Mouse (Mus musculus) stomach, postnatal 0 days (tissue): ENCODE data around the gene Treml4. TPM values are rescaled to one million over a fixed set of nuclear protein-coding genes. Genes with fewer than 3 reads are reported as not detected.

ENCODE experiments used
- ATAC-seq: fragments of 200-750 bp; cut with Nextera tagmentation; 2 replicates; pipeline ENCODE4 v1.8.0; 2017; ENCODE audit not compliant: low FRiP score, low TSS enrichment
- DNase-seq: peaks from one replicate; pipeline ENCODE4 v3.0.0-alpha.2; 2016; ENCODE audit warnings: low spot score
- H3K27ac ChIP-seq: fragments of 300-500 bp; sonication (generic); replicated peaks from 2 replicates; pipeline ENCODE4 v1.5.1; 2014; ENCODE audit warnings: mild to moderate bottlenecking, control low read depth
- H3K27me3 ChIP-seq: fragments of 300-500 bp; sonication (generic); 2 replicates; pipeline ENCODE4 v1.6.1; 2014; ENCODE audit warnings: low read length; ENCODE audit not compliant: control insufficient read depth, insufficient read depth
- H3K36me3 ChIP-seq: fragments of 300-500 bp; sonication (generic); 2 replicates; pipeline ENCODE4 v1.6.1; 2014; ENCODE audit warnings: low read length, mixed read lengths; ENCODE audit not compliant: control insufficient read depth, insufficient read depth
- H3K4me1 ChIP-seq: fragments of 300-500 bp; sonication (generic); replicated peaks from 2 replicates; pipeline ENCODE4 v1.6.1; 2014; ENCODE audit warnings: antibody characterized with exemption; ENCODE audit not compliant: control insufficient read depth, insufficient read depth
- H3K4me2 ChIP-seq: fragments of 300-500 bp; sonication (generic); replicated peaks from 2 replicates; pipeline ENCODE4 v1.6.1; 2014; ENCODE audit warnings: low read depth, mild to moderate bottlenecking, control low read depth, moderate library complexity
- H3K4me3 ChIP-seq: fragments of 300-500 bp; sonication (generic); 2 replicates; pipeline ENCODE4 v1.5.1; 2014; ENCODE audit warnings: low read depth, low read length, control low read depth
- H3K9ac ChIP-seq: fragments of 300-500 bp; sonication (generic); 2 replicates; pipeline ENCODE4 v1.6.1; 2014; ENCODE audit warnings: mild to moderate bottlenecking, low read length, control low read depth, mixed read lengths
- H3K9me3 ChIP-seq: fragments of 300-500 bp; sonication (generic); 2 replicates; pipeline ENCODE4 v1.6.1; 2016; ENCODE audit warnings: low read length; ENCODE audit not compliant: control insufficient read depth
- CTCF ChIP-seq: IDR thresholded peaks from 2 replicates; pipeline ENCODE4 v1.5.1; 2016; ENCODE audit warnings: antibody characterized with exemption, low read depth, mild to moderate bottlenecking, moderate library complexity
- EP300 ChIP-seq: optimal IDR thresholded peaks from 2 replicates; pipeline ENCODE3; 2016; ENCODE audit warnings: antibody characterized with exemption
- WGBS: fragments of 180-500 bp; shearing (Covaris S2); extraction: QIAGEN DNeasy Blood & Tissue Kit; methylation state at CpG from one replicate; pipeline ENCODE4 v1.1.7; 2014; 5-methylcytosine and 5-hydroxymethylcytosine counted together
- polyA plus RNA-seq: library from polyadenylated mRNA; unstranded; fragments of >200 nt; fragmentation: Nextera tagmentation; extraction: Ambion mirVana; gene quantifications from 2 replicates; pipeline ENCODE4 v1.2.1, GENCODE M21; 2015

Treml4 gene
- polyA plus RNA-seq, 1 experiment from 2014 or later: 0.24 TPM

DNA sequence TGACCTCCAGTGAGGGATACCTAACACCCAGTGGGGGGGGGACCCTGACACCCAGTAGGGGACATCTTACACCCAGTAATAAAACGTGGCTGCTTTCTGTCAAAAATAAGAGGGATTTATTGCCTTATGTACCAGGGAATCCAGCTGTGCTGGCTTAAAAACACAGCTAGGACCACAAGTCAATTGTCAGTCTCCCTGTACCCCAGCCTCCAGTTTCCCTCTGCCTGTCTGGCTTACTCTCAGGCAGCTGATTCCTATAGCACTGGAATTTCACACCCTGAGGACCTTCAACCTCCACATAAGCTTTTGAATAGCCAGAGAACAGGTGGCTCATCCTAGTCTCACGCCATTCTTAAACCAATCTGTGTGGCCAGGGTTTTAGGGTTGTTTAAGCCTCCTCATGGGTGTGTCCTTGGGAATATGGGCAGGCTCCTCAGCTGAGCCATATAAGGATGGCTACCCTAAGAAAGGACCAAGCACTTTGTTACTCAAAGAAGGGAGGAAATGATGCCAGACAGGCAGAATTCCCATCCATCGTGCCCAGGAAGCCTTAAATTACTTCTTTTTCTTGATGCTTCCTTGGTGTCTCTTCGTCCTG, 28.2 kb upstream of the Treml4 start:
- Histone ChIP-seq H3K4me3 (no peak overlapping the region), H3K4me2 (no peak overlapping the region), H3K27me3 (no peaks in the 10 kb centered on the region), H3K9ac (no peak overlapping the region), H3K36me3 (no peaks in the 10 kb centered on the region), H3K27ac (no peak overlapping the region), H3K4me1 (no peaks in the 10 kb centered on the region), H3K9me3 (no peaks in the 10 kb centered on the region)
- 48% methylated on average over 4 of the region's 4 CpGs for WGBS
- TF ChIP-seq CTCF: no peak
- DNase-seq (no peak), ATAC-seq (no peak)

DNA sequence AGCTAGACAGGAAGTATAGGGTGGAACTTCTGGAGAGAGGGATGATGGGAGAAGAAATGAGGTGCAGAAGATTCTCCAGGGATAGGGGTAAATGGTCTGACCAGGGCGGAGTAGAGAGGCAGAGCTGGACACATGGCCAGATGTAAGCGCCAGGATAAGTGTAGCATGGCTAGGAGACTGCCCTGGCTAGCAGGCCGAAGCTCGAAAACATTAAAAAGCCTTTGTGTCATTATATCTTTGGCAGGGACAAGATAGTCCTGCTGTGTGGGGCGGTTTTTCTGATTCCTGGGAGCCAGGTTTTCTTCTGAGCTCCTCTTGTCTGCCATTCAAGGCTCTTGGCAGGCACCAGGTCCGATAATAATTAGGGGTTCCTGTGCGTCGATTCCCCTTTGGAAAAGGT, 26.5 kb upstream of the Treml4 start:
- 95% methylated on average over 8 of the region's 8 CpGs for whole genome bisulfite sequencing
- ATAC-seq (no peak), DNase-seq (no peak)
- H3K36me3 ChIP-seq: no peaks in the 10 kb centered on the region
- no peaks in the 10 kb centered on the region for H3K4me1 ChIP-seq
- no peak overlapping the region for H3K27ac ChIP-seq
- H3K9me3 ChIP-seq: no peaks in the 10 kb centered on the region
- H3K9ac ChIP-seq: no peak overlapping the region
- TF ChIP-seq EP300 (no peak), CTCF (no peak)
- no peaks in the 10 kb centered on the region for H3K27me3 ChIP-seq
- H3K4me2 ChIP-seq: no peak overlapping the region
- no peak overlapping the region for H3K4me3 ChIP-seq

DNA sequence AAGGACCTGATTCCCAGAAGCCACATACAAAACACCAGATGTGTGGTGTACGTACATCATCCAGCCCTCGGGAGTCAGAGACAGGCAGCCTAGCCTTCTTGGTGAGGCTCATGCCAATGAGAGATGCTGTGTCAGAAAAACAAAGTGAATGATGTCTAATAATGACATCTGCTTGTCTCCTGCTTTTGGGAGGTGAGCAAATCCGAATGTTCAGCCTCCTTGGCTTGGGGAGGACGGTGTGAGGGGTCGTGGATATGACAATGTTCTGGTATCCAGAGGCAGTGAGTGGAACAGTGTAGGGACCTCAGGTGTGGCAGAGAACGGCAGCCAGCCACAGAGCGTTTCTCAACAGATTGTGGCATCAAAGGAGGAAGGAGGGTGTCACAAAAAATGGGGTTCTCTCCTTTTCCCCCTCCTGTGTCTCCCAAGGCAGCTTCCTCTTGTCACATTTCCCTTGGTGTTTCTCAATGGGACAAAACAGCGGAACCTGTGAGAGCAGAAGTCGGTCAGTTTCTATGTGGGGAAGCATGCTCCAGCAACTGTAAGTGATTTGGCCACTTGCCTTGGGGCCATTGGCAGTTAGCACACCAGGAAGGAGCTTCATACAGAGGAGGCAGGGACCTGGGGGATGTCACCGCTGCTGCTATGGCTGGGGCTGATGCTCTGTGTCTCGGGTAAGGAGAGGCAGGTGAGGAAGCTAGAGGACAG, 16.7 kb upstream of the Treml4 start, which contains the start of gene Trem3:
Gene Trem3 (plus strand): TSS at position 557 of the 708 bp plus-strand sequence.
- Histone ChIP-seq H3K9me3 (no peaks in the 10 kb centered on the region), H3K9ac (no peak within 1 kb of the TSS), H3K27ac (no peak within 1 kb of the TSS), H3K27me3 (no peaks in the 10 kb centered on the region), H3K4me2 (no peak within 1 kb of the TSS), H3K36me3 (no peaks in the 10 kb centered on the region), H3K4me3 (no peak within 1 kb of the TSS), H3K4me1 (no peaks in the 10 kb centered on the region)
- TF ChIP-seq EP300 (no peak), CTCF (no peak)
- WGBS: 76% methylated on average over 11 of the region's 11 CpGs
- ATAC-seq (no peak), DNase-seq (no peak)

DNA sequence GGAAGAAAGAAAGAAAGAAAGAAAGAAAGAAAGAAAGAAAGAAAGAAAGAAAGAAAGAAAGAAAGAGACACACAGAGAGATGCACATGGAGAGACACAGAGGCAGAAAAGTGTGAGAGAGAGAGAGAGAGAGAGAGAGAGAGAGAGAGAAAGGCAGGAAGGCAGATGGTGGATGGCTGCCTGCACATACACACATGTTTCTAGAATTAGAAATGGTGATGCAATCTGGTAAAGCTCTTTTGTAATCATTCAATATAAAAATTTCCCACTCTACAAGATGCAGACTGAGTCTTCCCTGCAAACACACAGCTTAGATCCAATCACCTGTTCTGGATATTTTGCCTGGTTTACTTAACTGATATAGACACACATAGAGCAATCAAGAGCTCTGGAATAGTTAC, 15.1 kb upstream of the Treml4 start:
- DNase-seq (no peak), ATAC-seq (no peak)
- no peaks in the 10 kb centered on the region for H3K36me3 ChIP-seq
- H3K4me1 ChIP-seq: no peaks in the 10 kb centered on the region
- H3K4me2 ChIP-seq: no peak overlapping the region
- no peak overlapping the region for H3K9ac ChIP-seq
- no peak overlapping the region for H3K4me3 ChIP-seq
- H3K27ac ChIP-seq: no peak overlapping the region
- no peaks in the 10 kb centered on the region for H3K27me3 ChIP-seq
- H3K9me3 ChIP-seq: no peaks in the 10 kb centered on the region
- TF ChIP-seq CTCF: no peak

DNA sequence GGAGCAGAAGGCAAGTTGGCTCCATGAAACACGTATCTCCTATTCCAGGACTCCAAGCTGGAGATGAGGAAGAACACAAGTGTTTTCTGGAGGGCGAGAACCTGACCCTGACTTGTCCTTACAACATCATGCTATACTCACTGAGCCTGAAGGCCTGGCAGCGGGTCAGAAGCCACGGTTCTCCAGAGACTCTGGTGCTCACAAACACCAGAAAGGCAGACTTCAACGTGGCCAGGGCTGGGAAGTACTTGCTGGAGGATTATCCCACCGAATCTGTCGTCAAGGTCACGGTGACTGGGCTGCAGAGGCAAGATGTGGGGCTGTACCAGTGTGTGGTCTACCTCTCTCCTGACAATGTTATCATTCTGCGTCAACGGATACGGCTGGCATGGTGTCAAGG, 14.6 kb upstream of the Treml4 start:
- no peak for DNase-seq
- Histone ChIP-seq H3K36me3 (no peaks in the 10 kb centered on the region), H3K27ac (no peak overlapping the region), H3K9ac (no peak overlapping the region), H3K4me3 (no peak overlapping the region), H3K9me3 (no peaks in the 10 kb centered on the region), H3K4me1 (no peaks in the 10 kb centered on the region), H3K27me3 (no peaks in the 10 kb centered on the region), H3K4me2 (no peak overlapping the region)
- WGBS: 72% methylated on average over 11 of the region's 11 CpGs
- ATAC-seq: no peak
- no peak for TF ChIP-seq EP300

DNA sequence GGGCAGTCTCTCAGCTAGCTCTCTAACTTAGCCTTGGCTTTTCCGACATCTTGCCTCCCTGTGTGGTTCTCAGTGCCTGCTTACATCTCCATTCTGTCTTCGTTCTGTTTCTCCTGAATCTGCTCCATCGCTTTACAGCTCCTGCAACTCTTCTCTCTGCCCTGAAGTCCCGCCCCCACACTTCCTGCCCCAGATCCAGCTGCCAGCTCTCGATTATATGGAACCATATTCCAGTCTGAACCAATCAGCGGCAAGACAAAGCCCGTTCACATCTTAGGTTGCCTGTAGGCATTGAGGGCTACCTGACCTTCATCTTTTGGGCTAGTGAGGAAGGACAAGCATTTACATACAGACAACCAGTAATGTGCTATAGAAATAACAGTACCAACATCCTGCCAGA, 13.5 kb upstream of the Treml4 start:
- Histone ChIP-seq H3K27ac (no peak overlapping the region), H3K4me1 (no peaks in the 10 kb centered on the region), H3K9ac (no peak overlapping the region), H3K4me2 (no peak overlapping the region), H3K9me3 (no peaks in the 10 kb centered on the region), H3K4me3 (no peak overlapping the region), H3K36me3 (no peaks in the 10 kb centered on the region), H3K27me3 (no peaks in the 10 kb centered on the region)
- ATAC-seq: no peak
- 82% methylated on average over 7 of the region's 7 CpGs for WGBS
- no peak for DNase-seq
- no peak for TF ChIP-seq EP300
- no peak for TF ChIP-seq CTCF
